Mouse (Mus musculus) ES-E14 (cell line): Measurements from ENCODE around the gene Siae. TPM values are rescaled to one million over a fixed set of nuclear protein-coding genes. Genes with fewer than 3 reads are reported as not detected.

Source experiments
- DNase-seq: peaks from one replicate; pipeline ENCODE4 v3.0.0-alpha.2; 2013; ENCODE audit warnings: low read depth, low spot score
- H3K27ac ChIP-seq: 2 replicates; pipeline ENCODE4 v1.5.1; 2012; ENCODE audit warnings: low read depth, mild to moderate bottlenecking, low read length, moderate library complexity, mixed read lengths; ENCODE audit not compliant: poor library complexity, insufficient read depth, severe bottlenecking
- H3K36me3 ChIP-seq: 2 replicates; pipeline ENCODE4 v1.6.1; 2012; ENCODE audit warnings: mild to moderate bottlenecking, low read length, moderate library complexity, mixed read lengths; ENCODE audit not compliant: control insufficient read depth, poor library complexity, insufficient read depth, severe bottlenecking
- H3K4me1 ChIP-seq, 2 experiments: fragments of 150-350 bp in 1 of 2; sonication (generic) in 1 of 2; 2 replicates each; pipeline ENCODE4 v1.6.1; 2012; ENCODE audit warnings: low read length in 2 of 2, mild to moderate bottlenecking in 1 of 2, mixed read lengths in 1 of 2; ENCODE audit not compliant: control insufficient read depth in 2 of 2, insufficient read depth in 2 of 2, poor library complexity in 1 of 2
- H3K4me3 ChIP-seq, 2 experiments: fragments of 150-350 bp in 1 of 2; sonication (generic) in 1 of 2; 2 replicates each; pipeline ENCODE4 v1.5.1; 2012; ENCODE audit warnings: low read length in 2 of 2, low read depth in 1 of 2, mild to moderate bottlenecking in 1 of 2, mixed read lengths in 1 of 2; ENCODE audit not compliant: insufficient read depth in 1 of 2, poor library complexity in 1 of 2, severe bottlenecking in 1 of 2
- H3K9ac ChIP-seq: 2 replicates; pipeline ENCODE4 v1.6.1; 2012; ENCODE audit warnings: low read depth, mild to moderate bottlenecking, low read length, mixed read lengths; ENCODE audit not compliant: poor library complexity, insufficient read depth, severe bottlenecking
- H3K9me3 ChIP-seq: fragments of 150-350 bp; sonication (generic); 2 replicates; pipeline ENCODE4 v1.6.1; 2012; ENCODE audit warnings: low read depth, mild to moderate bottlenecking, low read length; ENCODE audit not compliant: control insufficient read depth, insufficient read depth
- CHD2 ChIP-seq: IDR thresholded peaks from 2 replicates; pipeline ENCODE4 v1.6.1; 2014; ENCODE audit warnings: mild to moderate bottlenecking, low read depth, low read length, inconsistent platforms
- HCFC1 ChIP-seq: IDR thresholded peaks from 2 replicates; pipeline ENCODE4 v1.6.1; 2012; ENCODE audit warnings: low read length, inconsistent platforms, borderline replicate concordance; ENCODE audit not compliant: insufficient read depth
- MAFK ChIP-seq: IDR thresholded peaks from 2 replicates; pipeline ENCODE4 v1.6.1; 2014; ENCODE audit warnings: mild to moderate bottlenecking, low read depth, low read length, inconsistent platforms; ENCODE audit not compliant: insufficient read depth
- ZC3H11A ChIP-seq: IDR thresholded peaks from 2 replicates; pipeline ENCODE4 v1.6.1; 2012; ENCODE audit warnings: low read depth, mild to moderate bottlenecking, inconsistent platforms, low read length, borderline replicate concordance
- ZNF384 ChIP-seq: IDR thresholded peaks from 2 replicates; pipeline ENCODE4 v1.6.1; 2012; ENCODE audit warnings: low read depth, low read length, inconsistent platforms
- in situ Hi-C, 2 experiments: fragments of 600-800 bp; cut with MboI; formaldehyde crosslinking; loops; one replicate each; pipeline ENCODE4 v1.15.1; 2025; ENCODE audit warnings: low sequenced_read_pairs in 2 of 2, inconsistent platforms in 1 of 2; ENCODE audit not compliant: unreplicated experiment in 2 of 2
- total RNA-seq: library from RNA; depleted of rRNA; stranded (reverse); fragments of 300-350 nt; gene quantifications from 2 replicates; pipeline ENCODE4 v1.2.3, GENCODE M21; 2012

Gene Siae
- total RNA-seq, 1 experiment = 8.5 TPM

GRCm38 (mm10) chr9:37646246-37646645 lies 90.7 kb downstream of the Siae start:
- H3K36me3 ChIP-seq = peaks cover 18% of the 10 kb centered on the region
- in situ Hi-C loops = no loop called here
- H3K9me3 ChIP-seq = no peaks in the 10 kb centered on the region
- no peak for DNase-seq
- no peak overlapping the region for H3K27ac ChIP-seq
- TF ChIP-seq HCFC1 = no peak
- no peak for TF ChIP-seq ZC3H11A
- no peak for TF ChIP-seq ZNF384
- no peak for TF ChIP-seq MAFK
- TF ChIP-seq CHD2 = no peak
- no peaks in the 10 kb centered on the region for H3K4me1 ChIP-seq
- no peak overlapping the region for H3K9ac ChIP-seq
- no peak overlapping the region for H3K4me3 ChIP-seq

GRCm38 (mm10) chr9:37650639-37651038 lies 95.1 kb downstream of the Siae start:
- no peak for TF ChIP-seq MAFK
- TF ChIP-seq CHD2 = no peak
- TF ChIP-seq ZNF384 = no peak
- no peak for TF ChIP-seq HCFC1
- no peak for TF ChIP-seq ZC3H11A
- Histone ChIP-seq H3K36me3 (peaks cover 39% of the 10 kb centered on the region), H3K9me3 (no peaks in the 10 kb centered on the region), H3K9ac (no peak overlapping the region), H3K27ac (no peak overlapping the region), H3K4me1 (no peaks in the 10 kb centered on the region), H3K4me3 (no peak overlapping the region)
- in situ Hi-C loops = no loop called here
- DNase-seq = no peak

- no peak for TF ChIP-seq ZNF384
- TF ChIP-seq HCFC1 = no peak
- no peak for TF ChIP-seq ZC3H11A
- TF ChIP-seq CHD2 = no peak
- no peak for TF ChIP-seq MAFK
- Histone ChIP-seq H3K27ac (no peak overlapping the region), H3K4me1 (peaks cover 0 to 3% of the 10 kb centered on the region in 2 experiments; a peak in 1 of 4 replicates), H3K36me3 (peaks cover 37% of the 10 kb centered on the region), H3K9ac (no peak overlapping the region), H3K9me3 (no peaks in the 10 kb centered on the region), H3K4me3 (no peak overlapping the region)
- in situ Hi-C loops = no loop called here
- DNase-seq = no peak
Measured at GRCm38 (mm10) chr9:37653836-37654235, 98.3 kb downstream of the Siae start.

GRCm38 (mm10) chr9:37655961-37656360 lies 100.5 kb downstream of the Siae start:
- in situ Hi-C loops = no loop called here
- Histone ChIP-seq H3K9me3 (no peaks in the 10 kb centered on the region), H3K27ac (no peak overlapping the region), H3K36me3 (peaks cover 24% of the 10 kb centered on the region), H3K4me1 (peaks cover 0 to 3% of the 10 kb centered on the region in 2 experiments; a peak in 1 of 4 replicates), H3K9ac (no peak overlapping the region; the same call in 1 of the 2 replicates), H3K4me3 (peak overlapping the region; percentile 77 to 84)
- TF ChIP-seq ZNF384 = no peak
- DNase-seq = no peak

- in situ Hi-C loops = no loop called here
- TF ChIP-seq MAFK = no peak
- no peak for TF ChIP-seq ZNF384
- TF ChIP-seq ZC3H11A = no peak
- TF ChIP-seq CHD2 = no peak
- TF ChIP-seq HCFC1 = no peak
- Histone ChIP-seq H3K4me1 (peaks cover 0 to 3% of the 10 kb centered on the region in 2 experiments; a peak in 1 of 4 replicates), H3K27ac (peak overlapping the region; percentile 18; the same call in 1 of the 2 replicates), H3K4me3 (peak overlapping the region; percentile 77 to 84), H3K9me3 (no peaks in the 10 kb centered on the region), H3K36me3 (peaks cover 19% of the 10 kb centered on the region), H3K9ac (peak overlapping the region; percentile 92)
- DNase-seq = no peak
Measured at GRCm38 (mm10) chr9:37656439-37656881, 101.0 kb downstream of the Siae start.
